Mouse (Mus musculus) ovary, adult 2 months (tissue): Measurements from ENCODE around the gene Olfr786. TPM values are rescaled to one million over a fixed set of nuclear protein-coding genes. Genes with fewer than 3 reads are reported as not detected.

ENCODE experiments used
- polyA plus RNA-seq: library from polyadenylated mRNA; depleted of rRNA; stranded (reverse); fragments of >200 nt; gene quantifications from 2 replicates; pipeline ENCODE4 v1.2.3, GENCODE M21; 2012; rRNA removed

Olfr786 gene
- not detected in 2 replicates for polyA plus RNA-seq

GRCm38 (mm10) chr10:129427006-129427405 lies at the start of gene Olfr786:
Gene Olfr786, plus strand, starts transcription at chr10:129427306.

DNA sequence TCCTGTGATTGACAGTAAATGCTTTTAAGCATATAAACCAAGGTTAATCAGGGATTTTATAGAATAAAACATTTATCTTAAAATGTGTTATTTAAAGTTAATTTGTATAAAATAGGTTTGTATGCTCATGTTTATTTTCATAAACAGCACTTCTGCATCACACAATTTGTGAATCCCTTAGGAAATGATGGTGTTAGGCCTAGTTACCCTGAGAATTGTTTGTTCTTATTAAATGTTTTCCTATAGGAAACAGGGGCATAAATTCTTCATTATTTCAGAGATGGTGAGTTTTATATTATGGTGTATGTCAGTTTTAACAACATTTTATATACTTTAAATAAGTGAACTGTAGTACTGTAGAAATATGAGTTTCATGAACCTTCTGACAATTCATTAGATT lies 43.3 kb upstream of the Olfr786 start, which contains the start of gene Olfr784:
Olfr784 (plus strand) TSS at position 301 of the 400 bp plus-strand sequence.

DNA sequence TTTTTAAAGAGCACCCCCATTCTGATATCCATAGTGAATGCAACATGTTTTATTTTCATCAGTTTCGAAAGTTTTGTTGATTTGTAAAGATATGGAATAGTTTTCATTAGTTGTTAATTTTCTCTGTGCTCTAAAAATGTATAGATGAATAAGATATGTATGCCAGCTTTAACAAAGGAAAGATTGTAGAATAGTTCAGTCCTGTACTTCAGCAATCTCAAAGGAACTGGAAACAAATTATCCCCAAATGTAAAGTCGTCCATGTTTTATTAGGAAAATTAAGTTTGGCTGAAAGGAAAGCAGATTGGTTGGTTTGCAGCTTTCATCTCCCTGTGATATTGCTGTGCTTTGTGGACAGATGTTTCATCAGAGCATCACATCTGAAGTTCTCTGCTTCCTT lies 22.0 kb upstream of the Olfr786 start, which contains the start of gene Olfr785:
Olfr785 (plus strand) TSS at position 301 of the 400 bp plus-strand sequence.

GRCm38 (mm10) chr10:129461562-129461961 lies 34.5 kb downstream of the Olfr786 start, which contains the start of gene Olfr787:
Gene Olfr787, plus strand, starts transcription at chr10:129461862.

DNA sequence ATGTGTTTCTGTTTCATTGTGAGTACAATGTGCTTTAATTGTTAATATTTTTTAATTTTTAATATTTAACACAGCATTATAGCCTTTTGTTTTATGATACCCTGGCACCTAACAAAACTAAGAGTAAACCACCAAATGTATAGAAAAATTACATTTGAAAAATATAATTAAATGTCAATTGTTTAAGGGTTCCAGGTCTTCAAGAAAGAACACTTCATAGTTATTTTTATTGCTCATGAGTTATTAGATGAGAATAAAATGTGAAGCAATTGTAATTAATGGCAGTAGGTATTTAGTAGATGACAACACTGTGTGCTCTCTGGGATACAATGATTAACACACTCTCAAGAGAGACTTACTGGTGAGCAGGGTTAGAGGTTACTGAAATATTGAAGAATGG lies 43.6 kb downstream of the Olfr786 start, which contains the start of gene Olfr788:
Olfr788 (plus strand) TSS at position 301 of the 400 bp plus-strand sequence.

GRCm38 (mm10) chr10:129484452-129484851 lies 57.3 kb downstream of the Olfr786 start, which contains the start of gene Olfr789:
Gene Olfr789, plus strand, starts transcription at chr10:129484752.

Other genes with a start within 250 kb of the Olfr786 start
- gene Olfr772, start 249.4 kb upstream of the Olfr786 start, polyA plus RNA-seq: not detected in 2 replicates
- gene Olfr773, start 239.9 kb upstream of the Olfr786 start, polyA plus RNA-seq: not detected in 2 replicates
- gene Olfr774, start 191.1 kb upstream of the Olfr786 start, polyA plus RNA-seq: not detected in 2 replicates
- not detected in 2 replicates for gene Olfr775, start 178.9 kb upstream of the Olfr786 start, polyA plus RNA-seq
- not detected in 2 replicates for gene Olfr776, start 168.2 kb upstream of the Olfr786 start, polyA plus RNA-seq
- gene Olfr777, start 155.8 kb upstream of the Olfr786 start, polyA plus RNA-seq: not detected in 2 replicates
- gene Olfr780, start 109.2 kb upstream of the Olfr786 start, polyA plus RNA-seq: not detected in 2 replicates
- gene Olfr781, start 98.5 kb upstream of the Olfr786 start, polyA plus RNA-seq: not detected in 2 replicates
- gene Olfr782, start 78.5 kb upstream of the Olfr786 start, polyA plus RNA-seq: not detected in 2 replicates
- 0.05 TPM in 1 of 2 replicates, not detected in the other for gene Olfr784, start 43.2 kb upstream of the Olfr786 start, polyA plus RNA-seq
- gene Olfr785, start 21.9 kb upstream of the Olfr786 start, polyA plus RNA-seq: not detected in 2 replicates
- gene Olfr787, start 34.6 kb downstream of the Olfr786 start, polyA plus RNA-seq: not detected in 2 replicates
- gene Olfr788, start 43.7 kb downstream of the Olfr786 start, polyA plus RNA-seq: not detected in 2 replicates
- gene Olfr789, start 57.4 kb downstream of the Olfr786 start, polyA plus RNA-seq: not detected in 2 replicates
- not detected in 2 replicates for gene Olfr790, start 71.2 kb downstream of the Olfr786 start, polyA plus RNA-seq
- gene Olfr791, start 94.5 kb downstream of the Olfr786 start, polyA plus RNA-seq: not detected in 2 replicates
- not detected in 2 replicates for gene Olfr792, start 111.9 kb downstream of the Olfr786 start, polyA plus RNA-seq
- gene Olfr794, start 140.3 kb downstream of the Olfr786 start, polyA plus RNA-seq: not detected in 2 replicates
- not detected in 2 replicates for gene Olfr796, start 185.3 kb downstream of the Olfr786 start, polyA plus RNA-seq
- gene Olfr798, start 200.6 kb downstream of the Olfr786 start, polyA plus RNA-seq: not detected in 2 replicates
- gene Olfr799, start 210.2 kb downstream of the Olfr786 start, polyA plus RNA-seq: not detected in 2 replicates
- not detected in 2 replicates for gene Olfr800, start 230.4 kb downstream of the Olfr786 start, polyA plus RNA-seq
- not detected in 2 replicates for gene Olfr801, start 246.6 kb downstream of the Olfr786 start, polyA plus RNA-seq